Comparison of ENCODE assay signal across 13 mouse cellular contexts in the genomic region with DNA sequence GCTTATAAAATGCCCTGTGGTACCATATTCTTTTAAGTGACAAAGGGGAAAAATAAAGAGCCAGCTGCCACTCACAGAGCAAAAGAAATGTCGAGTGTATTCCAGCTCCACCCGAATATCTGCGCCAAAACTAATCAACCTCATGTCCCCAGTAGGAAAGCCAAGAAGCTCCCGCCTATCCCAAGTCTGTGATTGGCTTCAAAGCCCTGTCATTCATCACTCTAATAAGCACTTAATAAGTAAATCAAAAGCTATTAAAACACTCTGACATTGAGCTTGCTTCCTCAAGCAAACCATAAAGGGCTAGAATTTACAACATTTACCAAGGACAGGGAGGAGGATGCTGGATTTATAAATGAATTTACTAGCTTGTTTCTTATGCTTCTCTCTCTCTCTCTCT.
DNase-seq lines count a peak whose midpoint lies in the region; ATAC-seq and TF ChIP-seq lines count a peak whose summit lies in the region.
"Had no signal": no experiment of that assay in that cellular context is flagged by ENCODE, and none has a peak within 500 bp of the region (broad histone marks: within the 10 kb centered on the region; RNA-seq: fewer than 3 reads in every experiment).

No protein-coding gene starts in this region.

- no peaks in the 10 kb centered on the region; the same call in 1 of the 2 replicates for H3K27me3 ChIP-seq in cerebellum, adult 2 months (ENCODE audit: control insufficient read depth, insufficient read depth, low read length)
- H3K27me3 ChIP-seq in limb, embryonic 13.5 days, result peaks cover 11% of the 10 kb centered on the region; the same call in 1 of the 2 replicates
- no peaks in the 10 kb centered on the region for H3K27me3 ChIP-seq in limb, embryonic 10.5 days (ENCODE audit: low read depth, poor library complexity, severe bottlenecking)
- peaks cover 3% of the 10 kb centered on the region for H3K27me3 ChIP-seq in midbrain, embryonic 12.5 days

- no peak for TF ChIP-seq CTCF in cerebellum, adult 2 months (IDR thresholded peaks at IDR 0.05; ENCODE audit: borderline replicate concordance, insufficient read depth, low read depth, low read length)

- WGBS in cerebellum, adult 2 months, result 15% methylated on average over 4 of the region's 4 CpGs
- WGBS in limb, embryonic 13.5 days, result 17% methylated on average over 4 of the region's 4 CpGs
- 34% methylated on average over 4 of the region's 4 CpGs for WGBS in limb, embryonic 10.5 days
- 3% methylated on average over 4 of the region's 4 CpGs for WGBS in midbrain, embryonic 12.5 days

- H3K4me1 ChIP-seq in cerebellum, adult 2 months (ENCODE audit: control insufficient read depth, insufficient read depth, low read length), result no peaks in the 10 kb centered on the region; the same call in 1 of the 2 replicates
- peaks cover 23% of the 10 kb centered on the region for H3K4me1 ChIP-seq in limb, embryonic 13.5 days
- peaks cover 14% of the 10 kb centered on the region for H3K4me1 ChIP-seq in limb, embryonic 10.5 days
- peaks cover 35% of the 10 kb centered on the region for H3K4me1 ChIP-seq in midbrain, embryonic 12.5 days

- ATAC-seq in limb, embryonic 13.5 days (ENCODE audit: low FRiP score, low read depth), result no peak
- peak; percentile 21; the same call in 1 of the 2 replicates for ATAC-seq in midbrain, embryonic 12.5 days (ENCODE audit: low FRiP score, low read depth)

- H3K4me3 ChIP-seq in cerebellum, adult 2 months (replicated peaks; ENCODE audit: insufficient read depth, low read depth, low read length), result no peak overlapping the region
- H3K4me3 ChIP-seq in limb, embryonic 13.5 days, result no peak overlapping the region
- H3K4me3 ChIP-seq in limb, embryonic 10.5 days, result no peak overlapping the region
- no peak overlapping the region for H3K4me3 ChIP-seq in midbrain, embryonic 12.5 days

- DNase-seq in cerebellum, postnatal 14 days, result peak; percentile 13 to 19
- DNase-seq in cerebellum, adult 2 months, result no peak
- DNase-seq in limb, embryonic 10.5 days (ENCODE audit: low spot score), result no peak
- no peak for DNase-seq in thymus, postnatal 4 days
- DNase-seq in c-Kit-positive CD71-positive TER-119-positive erythroid progenitor cells, embryonic 14.5 days (ENCODE audit: low spot score), result no peak
- DNase-seq in gastrocnemius, postnatal 10 days, result no peak
- DNase-seq: gastrocnemius, postnatal 14 days; liver; lung, postnatal 4 days; thymus, adult 2 months had no signal

- H3K9ac ChIP-seq in limb, embryonic 13.5 days, result no peak overlapping the region
- no peak overlapping the region for H3K9ac ChIP-seq in midbrain, embryonic 12.5 days (replicated peaks)

- H3K4me2 ChIP-seq in limb, embryonic 13.5 days (replicated peaks), result peak overlapping the region; percentile 51
- H3K4me2 ChIP-seq in midbrain, embryonic 12.5 days (replicated peaks), result peak overlapping the region; percentile 51

- no peak overlapping the region for H3K27ac ChIP-seq in cerebellum, adult 2 months (ENCODE audit: insufficient read depth, low read length)
- no peak overlapping the region for H3K27ac ChIP-seq in limb, embryonic 13.5 days
- no peak overlapping the region for H3K27ac ChIP-seq in limb, embryonic 10.5 days
- H3K27ac ChIP-seq in midbrain, embryonic 12.5 days (replicated peaks), result peak overlapping the region; percentile 60; the same call in 1 of the 2 replicates

- no peak for TF ChIP-seq POLR2A in cerebellum, adult 2 months (IDR thresholded peaks at IDR 0.05; ENCODE audit: borderline replicate concordance, insufficient read depth, low read length)

- H3K36me3 ChIP-seq in limb, embryonic 13.5 days, result no peaks in the 10 kb centered on the region
- H3K36me3 ChIP-seq in limb, embryonic 10.5 days, result no peaks in the 10 kb centered on the region
- no peaks in the 10 kb centered on the region for H3K36me3 ChIP-seq in midbrain, embryonic 12.5 days
- H3K36me3 ChIP-seq: G1E had no signal

- H3K9me3 ChIP-seq in limb, embryonic 13.5 days, result no peaks in the 10 kb centered on the region
- H3K9me3 ChIP-seq in limb, embryonic 10.5 days (replicated peaks), result no peaks in the 10 kb centered on the region
- no peaks in the 10 kb centered on the region for H3K9me3 ChIP-seq in midbrain, embryonic 12.5 days

Comparison
In these comparisons a context has a peak if more than half of its experiments do, and no peak if none do; other contexts are left out.
1. DNase-seq: peak in cerebellum, postnatal 14 days (2 of 2); none in cerebellum, adult 2 months (0 of 2), limb, embryonic 10.5 days (single experiment), thymus, postnatal 4 days (single experiment), c-Kit-positive CD71-positive TER-119-positive erythroid progenitor cells, embryonic 14.5 days (single experiment) and gastrocnemius, postnatal 10 days (single experiment).